In the genomic region with DNA sequence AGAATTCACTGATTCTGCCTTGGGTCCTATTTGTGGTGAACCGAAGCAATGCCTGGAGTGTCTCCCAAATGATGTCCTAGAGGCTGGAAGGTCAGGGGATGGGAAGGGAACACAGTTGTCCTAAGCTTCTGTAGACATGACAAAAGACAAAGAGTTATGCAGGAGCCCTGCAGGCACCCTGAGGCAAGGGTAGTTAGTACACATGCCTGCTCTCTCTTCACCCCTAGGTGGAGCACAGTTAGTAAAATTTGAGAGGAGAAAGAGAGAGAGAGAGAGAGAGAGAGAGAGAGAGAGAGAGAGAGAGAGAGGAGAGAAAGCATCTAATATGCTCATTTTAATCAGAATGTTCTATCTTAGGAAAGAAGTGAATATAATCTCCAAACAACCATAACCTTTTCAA, we compare ENCODE assay signal across 12 mouse cellular contexts.
DNase-seq lines count a peak whose midpoint lies in the region; ATAC-seq and TF ChIP-seq lines count a peak whose summit lies in the region.
"Had no signal": no experiment of that assay in that cellular context is flagged by ENCODE, and none has a peak within 500 bp of the region (broad histone marks: within the 10 kb centered on the region; RNA-seq: fewer than 3 reads in every experiment).

No protein-coding gene starts in this region.

- H3K4me1 ChIP-seq in liver, embryonic 11.5 days (replicated peaks; ENCODE audit: control insufficient read depth, insufficient read depth, low read length) = no peaks in the 10 kb centered on the region

- H3K4me2 ChIP-seq in liver, embryonic 11.5 days = no peak overlapping the region
- H3K4me2 ChIP-seq: heart, embryonic 11.5 days; neural tube, embryonic 12.5 days had no signal

- no peaks in the 10 kb centered on the region for H3K9me3 ChIP-seq in liver, embryonic 11.5 days (ENCODE audit: control insufficient read depth, low read length)
- H3K9me3 ChIP-seq: neural tube, embryonic 12.5 days had no signal

- H3K27me3 ChIP-seq in liver, embryonic 11.5 days (replicated peaks; ENCODE audit: control insufficient read depth, insufficient read depth, low read length) = no peaks in the 10 kb centered on the region
- H3K27me3 ChIP-seq: neural tube, embryonic 12.5 days had no signal

- no peak overlapping the region for H3K4me3 ChIP-seq in left cerebral cortex, adult 2 months
- H3K4me3 ChIP-seq in liver, embryonic 11.5 days (ENCODE audit: low read depth, low read length) = no peak overlapping the region
- H3K4me3 ChIP-seq: erythroblast, embryonic 14.5 days; neural tube, embryonic 12.5 days had no signal

- no peaks in the 10 kb centered on the region for H3K36me3 ChIP-seq in liver, embryonic 11.5 days (ENCODE audit: control insufficient read depth, insufficient read depth, low read length)
- H3K36me3 ChIP-seq: neural tube, embryonic 12.5 days had no signal

- no peak overlapping the region for H3K27ac ChIP-seq in left cerebral cortex, adult 2 months
- no peak overlapping the region for H3K27ac ChIP-seq in liver, embryonic 11.5 days (ENCODE audit: low read depth, low read length)
- H3K27ac ChIP-seq: neural tube, embryonic 12.5 days had no signal

- no peak for ATAC-seq in liver, embryonic 11.5 days (replicated peaks; ENCODE audit: low FRiP score)
- ATAC-seq: liver, postnatal 0 days had no signal

- TF ChIP-seq CTCF in left cerebral cortex, adult 2 months (IDR thresholded peaks at IDR 0.05) = peak; percentile 57

- no peak overlapping the region for H3K9ac ChIP-seq in liver, embryonic 11.5 days (ENCODE audit: low read depth, low read length)
- H3K9ac ChIP-seq: liver, postnatal 0 days; neural tube, embryonic 12.5 days had no signal

- 82% methylated on average over 1 of the region's 1 CpGs for WGBS in liver, embryonic 11.5 days

- DNase-seq in heart, adult 18-20 months = peak; percentile 7 to 8
- no peak for DNase-seq in heart, postnatal 14 days
- peak in 1 of 2 experiments; percentile 26 for DNase-seq in left cerebral cortex, adult 2 months (ENCODE audit: extremely low spot score in 1 of 2, low spot score in 2 of 2)
- no peak for DNase-seq in left cerebral cortex, adult 11 months (ENCODE audit: low spot score)
- peak; percentile 45 for DNase-seq in NIH3T3 (ENCODE audit: low read depth)
- DNase-seq in embryo, embryonic 11 days = peak; percentile 25
- DNase-seq in cerebellum, adult 11-12 months = no peak
- no peak for DNase-seq in liver, embryonic 11.5 days (ENCODE audit: low spot score)
- DNase-seq: liver, postnatal 0 days had no signal

- intact Hi-C loops in heart, postnatal 14 days (cut with DNase I) = loop anchor here (10.0 kb wide), 2 partner anchors 372 to 442 kb away; no protein-coding TSS in a partner anchor
- intact Hi-C loops in left cerebral cortex, adult 2 months (cut with DNase I) = loop anchor here (5.0 to 10.0 kb wide), 3 partner anchors 228 to 454 kb away; a partner anchor contains a TSS

Comparison
In these comparisons a context has a peak if more than half of its experiments do, and no peak if none do; other contexts are left out.
1. DNase-seq: peak in heart, adult 18-20 months (2 of 2), NIH3T3 (single experiment) and embryo, embryonic 11 days (single experiment); none in heart, postnatal 14 days (0 of 2), left cerebral cortex, adult 11 months (single experiment), cerebellum, adult 11-12 months (single experiment) and liver, embryonic 11.5 days (single experiment).